Mouse (Mus musculus) brain, embryonic 14.5 days (tissue): ENCODE measurements around the gene Ctnnd1.

Source experiments
- CTCF ChIP-seq: fragments of 200-500 bp; IDR thresholded peaks from 2 replicates; pipeline ENCODE4 v1.5.1; 2012; ENCODE audit warnings: inconsistent platforms, mild to moderate bottlenecking, moderate library complexity, borderline replicate concordance; ENCODE audit not compliant: insufficient read depth, insufficient read length; ENCODE audit errors: extremely low read depth
- POLR2A ChIP-seq: fragments of 200-500 bp; IDR thresholded peaks from 2 replicates; pipeline ENCODE4 v1.6.1; 2012; ENCODE audit warnings: mild to moderate bottlenecking, inconsistent platforms, borderline replicate concordance; ENCODE audit not compliant: poor library complexity, insufficient read depth, insufficient read length, severe bottlenecking; ENCODE audit errors: extremely low read depth

DNA sequence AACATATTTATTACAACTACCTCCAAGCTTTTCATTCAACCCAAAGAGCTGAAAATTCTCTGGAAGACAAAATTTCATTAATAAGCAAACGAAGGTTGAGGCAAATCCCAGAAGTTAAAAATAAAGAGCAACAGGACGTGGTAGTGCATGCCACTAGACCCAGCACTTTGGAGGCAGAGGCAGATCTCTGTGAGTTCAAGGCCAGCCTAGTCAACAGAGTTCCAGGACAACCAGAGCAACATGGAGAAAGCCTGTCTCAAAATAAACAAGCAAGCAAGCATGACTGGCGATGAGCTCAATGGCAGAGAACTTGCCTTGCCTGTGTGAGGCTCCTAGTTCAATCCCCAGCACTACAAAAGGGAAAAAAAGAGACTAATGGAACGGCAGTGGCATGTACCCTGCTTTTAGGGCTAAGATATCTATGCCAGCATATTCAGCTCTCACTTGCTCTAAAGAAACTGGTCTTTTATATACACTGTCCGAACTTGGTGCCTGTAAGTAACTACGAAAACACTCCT lies 3.5 kb downstream of the Ctnnd1 start:
- TF ChIP-seq CTCF (no peak), POLR2A (no peak)
